Mouse (Mus musculus) B cell, adult 62 days (primary cell): ENCODE data around the gene Cul9. TPM values are rescaled to one million over a fixed set of nuclear protein-coding genes. Genes with fewer than 3 reads are reported as not detected.

Source experiments
- total RNA-seq: library from RNA; stranded (reverse); gene quantifications from 4 replicates; pipeline ENCODE4 v1.2.4, GENCODE M21; 2023

Cul9 gene
- 16.7 to 18.7 TPM (median 17.0 TPM) in 4 replicates for total RNA-seq

GRCm38 (mm10) chr17:46545813-46546564 lies at the start of gene Cul9:
TSS of gene Cul9 (minus strand) at chr17:46546388.

GRCm38 (mm10) chr17:46555673-46556583 lies 9.7 kb upstream of the Cul9 start, which contains the start of gene Srf:
TSS of gene Srf (minus strand) at chr17:46556175.

GRCm38 (mm10) chr17:46496623-46497434 lies 49.4 kb downstream of the Cul9 start, which contains the start of gene Dnph1:
TSS of gene Dnph1 (plus strand) at chr17:46496711.

GRCm38 (mm10) chr17:46487431-46487830 lies 58.8 kb downstream of the Cul9 start, which contains the start of gene Ttbk1:
TSS of gene Ttbk1 (minus strand) at chr17:46487675.

Other genes starting within 250 kb of the Cul9 start
- not detected in 4 replicates for gene Dlk2, start 249.0 kb downstream of the Cul9 start, total RNA-seq
- gene Abcc10, start 218.0 kb downstream of the Cul9 start, total RNA-seq, result 12.8 to 15.0 TPM (median 13.7 TPM) in 4 replicates
- gene Zfp318, start 162.7 kb downstream of the Cul9 start, total RNA-seq, result 259 to 291 TPM (median 274 TPM) in 4 replicates
- 4.3 to 7.2 TPM (median 5.3 TPM) in 4 replicates for gene Crip3, start 117.5 kb downstream of the Cul9 start, total RNA-seq
- gene Slc22a7, start 107.9 kb downstream of the Cul9 start, total RNA-seq, result not detected in 4 replicates
- gene Ttbk1, start 58.7 kb downstream of the Cul9 start, total RNA-seq, result 3.0 to 4.2 TPM (median 3.5 TPM) in 4 replicates
- gene Dnph1, start 49.7 kb downstream of the Cul9 start, total RNA-seq, result 0.83 TPM in 1 of 4 replicates, not detected in the others
- gene Srf, start 9.8 kb upstream of the Cul9 start, total RNA-seq, result 85.8 to 123 TPM (median 90.9 TPM) in 4 replicates
- not detected in 4 replicates for gene Ptk7, start 83.1 kb upstream of the Cul9 start, total RNA-seq
- gene Klc4, start 99.6 kb upstream of the Cul9 start, total RNA-seq, result 20.6 to 24.1 TPM (median 21.7 TPM) in 4 replicates
- 31.0 to 37.9 TPM (median 35.5 TPM) in 4 replicates for gene Mrpl2, start 99.8 kb upstream of the Cul9 start, total RNA-seq
- gene Cul7, start 103.9 kb upstream of the Cul9 start, total RNA-seq, result 7.4 to 9.2 TPM (median 8.5 TPM) in 4 replicates
- gene Rrp36, start 128.0 kb upstream of the Cul9 start, total RNA-seq, result 22.4 to 31.7 TPM (median 25.4 TPM) in 4 replicates
- gene Mea1, start 132.4 kb upstream of the Cul9 start, total RNA-seq, result 47.4 to 58.8 TPM (median 54.1 TPM) in 4 replicates
- 39.9 to 46.1 TPM (median 42.2 TPM) in 4 replicates for gene Klhdc3, start 134.5 kb upstream of the Cul9 start, total RNA-seq
- gene Ppp2r5d, start 158.7 kb upstream of the Cul9 start, total RNA-seq, result 28.4 to 37.9 TPM (median 33.3 TPM) in 4 replicates
- 37.0 to 38.0 TPM (median 37.3 TPM) in 4 replicates for gene Pex6, start 165.1 kb upstream of the Cul9 start, total RNA-seq
- 4.0 to 4.6 TPM (median 4.5 TPM) in 4 replicates for gene Gnmt, start 182.8 kb upstream of the Cul9 start, total RNA-seq
- 138 to 149 TPM (median 142 TPM) in 4 replicates for gene Cnpy3, start 205.8 kb upstream of the Cul9 start, total RNA-seq
- gene Ptcra, start 217.3 kb upstream of the Cul9 start, total RNA-seq, result not detected in 4 replicates
- gene 2310039H08Rik, start 226.2 kb upstream of the Cul9 start, total RNA-seq, result 17.4 to 20.4 TPM (median 18.6 TPM) in 4 replicates
- 61.7 to 77.6 TPM (median 66.7 TPM) in 4 replicates for gene Rpl7l1, start 236.3 kb upstream of the Cul9 start, total RNA-seq